Mouse (Mus musculus) kidney, embryonic 15.5 days (tissue): ENCODE measurements around the gene Adck1. TPM values are rescaled to one million over a fixed set of nuclear protein-coding genes. Genes with fewer than 3 reads are reported as not detected.

ENCODE experiments used
- ATAC-seq: fragments of 200-750 bp; cut with Nextera tagmentation; replicated peaks from 2 replicates; pipeline ENCODE4 v1.8.0; 2017; ENCODE audit warnings: moderate TSS enrichment; ENCODE audit not compliant: low FRiP score
- H3K27ac ChIP-seq: fragments of 300-500 bp; sonication (generic); 2 replicates; pipeline ENCODE4 v1.5.1; 2015; ENCODE audit warnings: mild to moderate bottlenecking, inconsistent platforms
- H3K27me3 ChIP-seq: fragments of 300-500 bp; sonication (generic); 2 replicates; pipeline ENCODE4 v1.6.1; 2015; ENCODE audit warnings: inconsistent platforms
- H3K36me3 ChIP-seq: fragments of 300-500 bp; sonication (generic); 2 replicates; pipeline ENCODE4 v1.6.1; 2015; ENCODE audit warnings: inconsistent platforms
- H3K4me1 ChIP-seq: fragments of 300-500 bp; sonication (generic); 2 replicates; pipeline ENCODE4 v1.6.1; 2015; ENCODE audit warnings: inconsistent platforms
- H3K4me2 ChIP-seq: fragments of 300-500 bp; sonication (generic); 2 replicates; pipeline ENCODE4 v1.6.1; 2015; ENCODE audit warnings: moderate library complexity, mild to moderate bottlenecking, inconsistent platforms
- H3K4me3 ChIP-seq: fragments of 300-500 bp; sonication (generic); replicated peaks from 2 replicates; pipeline ENCODE4 v1.5.1; 2015; ENCODE audit warnings: mild to moderate bottlenecking, inconsistent platforms
- H3K9ac ChIP-seq: fragments of 300-500 bp; sonication (generic); 2 replicates; pipeline ENCODE4 v1.6.1; 2015; ENCODE audit warnings: mild to moderate bottlenecking, inconsistent platforms
- H3K9me3 ChIP-seq: fragments of 300-500 bp; sonication (generic); replicated peaks from 2 replicates; pipeline ENCODE4 v1.6.1; 2016; ENCODE audit warnings: inconsistent platforms
- WGBS: fragments of 180-500 bp; shearing (Covaris S2); methylation state at CpG from one replicate; pipeline ENCODE4 v1.1.7; 2015; ENCODE audit warnings: mixed read lengths; 5-methylcytosine and 5-hydroxymethylcytosine counted together
- polyA plus RNA-seq: library from polyadenylated mRNA; unstranded; fragments of >200 nt; fragmentation: Nextera tagmentation; extraction: Ambion mirVana; gene quantifications from 2 replicates; pipeline ENCODE4 v1.2.1, GENCODE M21; 2015

The Adck1 gene
- polyA plus RNA-seq, 1 experiment from 2014 or later: 21.8 TPM

DNA sequence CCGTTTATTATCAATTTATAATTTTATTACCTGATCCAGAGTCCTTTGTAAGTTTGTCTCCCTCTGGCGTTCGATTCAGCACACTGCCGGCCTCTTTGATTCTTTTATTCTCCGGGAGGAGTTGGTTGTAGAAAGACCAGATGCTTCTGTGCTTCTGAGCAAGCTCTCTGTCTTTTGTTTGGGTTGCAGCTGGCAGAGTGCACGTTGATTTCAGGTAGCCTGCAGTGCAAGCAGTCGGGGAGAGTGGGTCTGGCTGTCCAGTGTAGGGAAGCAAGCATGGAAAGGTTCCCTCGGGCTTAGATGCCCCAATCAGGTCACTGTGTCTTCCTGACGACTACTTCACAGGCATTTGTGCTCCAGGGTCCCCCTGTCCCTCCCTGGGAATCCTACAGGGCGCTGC lies 16.5 kb downstream of the Adck1 start:
- Histone ChIP-seq H3K4me2 (no peak overlapping the region), H3K36me3 (peaks cover 15% of the 10 kb centered on the region; the same call in 1 of the 2 replicates), H3K9ac (no peak overlapping the region), H3K4me3 (no peak overlapping the region), H3K4me1 (no peaks in the 10 kb centered on the region), H3K27ac (no peak overlapping the region), H3K9me3 (no peaks in the 10 kb centered on the region), H3K27me3 (no peaks in the 10 kb centered on the region)
- no peak for ATAC-seq
- 37% methylated on average over 10 of the region's 10 CpGs for WGBS

DNA sequence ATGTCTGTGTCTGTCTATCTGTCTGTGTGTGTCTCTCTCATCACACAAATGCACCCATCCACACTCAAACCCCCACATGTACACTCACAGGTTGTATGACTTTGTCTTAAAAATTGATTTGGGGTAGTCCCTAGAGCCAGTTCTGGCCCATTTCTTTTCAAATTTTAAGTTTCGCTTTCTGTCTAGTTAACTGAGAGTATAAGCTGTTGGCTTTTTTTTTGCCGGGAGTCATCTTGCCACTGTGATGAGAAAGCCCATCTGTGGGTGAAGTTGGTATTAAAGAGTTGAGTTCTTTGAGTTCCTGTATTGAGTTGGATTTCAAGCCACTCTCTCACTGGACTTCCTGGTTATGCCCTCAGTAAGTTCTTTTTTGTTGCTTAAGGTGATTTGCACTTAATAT lies 17.9 kb downstream of the Adck1 start:
- Histone ChIP-seq H3K9ac (no peak overlapping the region), H3K4me2 (no peak overlapping the region), H3K36me3 (peaks cover 16% of the 10 kb centered on the region), H3K27ac (no peak overlapping the region), H3K27me3 (no peaks in the 10 kb centered on the region), H3K4me1 (no peaks in the 10 kb centered on the region), H3K9me3 (no peaks in the 10 kb centered on the region), H3K4me3 (no peak overlapping the region)
- no peak for ATAC-seq
- 94% methylated on average over 2 of the region's 2 CpGs for WGBS

DNA sequence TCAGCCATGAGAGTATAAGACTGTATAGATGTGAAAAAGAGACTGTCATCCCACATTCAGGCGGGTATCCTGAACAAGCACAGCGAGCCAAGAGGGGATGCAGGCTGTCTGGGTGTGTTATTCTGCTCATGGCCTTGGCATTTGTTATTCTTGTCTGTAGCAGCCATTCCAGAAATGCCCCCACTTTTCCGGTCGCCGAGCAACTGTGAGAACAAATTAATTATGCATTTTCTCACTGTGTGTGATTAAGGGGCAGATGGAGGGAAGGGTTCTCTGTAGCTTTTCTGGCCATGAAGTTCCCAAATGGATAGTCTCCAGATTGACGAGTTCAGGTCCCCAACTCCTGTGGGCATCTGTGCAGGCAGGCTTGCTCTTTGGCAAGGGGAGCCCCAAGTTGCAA lies 28.5 kb downstream of the Adck1 start:
- Histone ChIP-seq H3K9me3 (no peaks in the 10 kb centered on the region), H3K4me2 (no peak overlapping the region), H3K27me3 (no peaks in the 10 kb centered on the region), H3K36me3 (0 out of 2 replicates have a peak, but pooled peaks cover 4% of the 10 kb centered on the region), H3K4me3 (no peak overlapping the region), H3K9ac (no peak overlapping the region), H3K27ac (no peak overlapping the region), H3K4me1 (no peaks in the 10 kb centered on the region)
- WGBS: 84% methylated on average over 6 of the region's 6 CpGs
- no peak for ATAC-seq

DNA sequence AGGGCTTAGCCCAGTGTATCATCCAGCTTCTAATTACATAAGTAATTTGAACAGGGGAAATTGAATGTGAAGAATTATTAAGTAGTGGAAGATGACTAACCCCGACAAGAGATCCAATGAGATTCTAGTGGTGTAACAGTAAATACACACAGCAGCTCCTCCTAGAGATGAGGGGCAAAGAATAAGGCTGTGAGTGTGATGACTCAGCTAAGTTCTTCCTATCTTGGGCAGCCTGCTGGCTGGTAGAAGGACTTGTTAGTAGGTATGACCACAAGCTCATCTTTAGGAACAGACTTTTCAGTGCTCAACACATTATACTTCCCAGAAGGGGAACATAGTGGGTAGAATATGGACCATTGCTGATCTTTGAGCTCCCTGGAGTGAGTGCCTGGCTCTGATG lies 38.3 kb downstream of the Adck1 start:
- Histone ChIP-seq H3K4me3 (no peak overlapping the region), H3K36me3 (peaks cover 9% of the 10 kb centered on the region), H3K27ac (no peak overlapping the region), H3K4me1 (no peaks in the 10 kb centered on the region), H3K9ac (no peak overlapping the region), H3K27me3 (no peaks in the 10 kb centered on the region), H3K4me2 (no peak overlapping the region), H3K9me3 (no peaks in the 10 kb centered on the region)
- WGBS: 93% methylated on average over 1 of the region's 1 CpGs
- ATAC-seq: no peak

DNA sequence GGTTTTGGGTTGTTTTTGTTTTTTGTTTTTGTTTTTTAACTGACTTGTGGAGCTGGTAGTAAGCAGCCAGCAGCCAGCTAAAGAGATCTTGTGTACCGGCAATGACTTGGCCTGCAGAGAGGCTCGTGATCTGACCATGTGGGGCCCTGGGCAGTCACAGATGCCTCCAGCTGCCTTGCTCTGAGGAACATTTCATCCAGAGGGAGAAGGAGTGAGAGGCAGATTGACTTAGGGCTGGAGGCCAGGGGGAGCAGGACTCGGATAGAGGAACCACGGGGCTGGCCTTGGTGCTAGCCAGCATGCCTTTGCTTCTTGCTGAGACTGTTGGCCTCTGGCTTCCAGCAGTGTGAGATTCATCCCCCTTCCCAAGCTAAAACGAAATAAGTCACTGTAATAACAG lies 43.2 kb downstream of the Adck1 start:
- Histone ChIP-seq H3K4me2 (no peak overlapping the region), H3K27me3 (no peaks in the 10 kb centered on the region), H3K9me3 (no peaks in the 10 kb centered on the region), H3K36me3 (peaks cover 16% of the 10 kb centered on the region), H3K27ac (no peak overlapping the region), H3K4me1 (peaks cover 3% of the 10 kb centered on the region; the same call in 1 of the 2 replicates), H3K9ac (no peak overlapping the region), H3K4me3 (no peak overlapping the region)
- no peak for ATAC-seq
- 57% methylated on average over 5 of the region's 5 CpGs for WGBS

DNA sequence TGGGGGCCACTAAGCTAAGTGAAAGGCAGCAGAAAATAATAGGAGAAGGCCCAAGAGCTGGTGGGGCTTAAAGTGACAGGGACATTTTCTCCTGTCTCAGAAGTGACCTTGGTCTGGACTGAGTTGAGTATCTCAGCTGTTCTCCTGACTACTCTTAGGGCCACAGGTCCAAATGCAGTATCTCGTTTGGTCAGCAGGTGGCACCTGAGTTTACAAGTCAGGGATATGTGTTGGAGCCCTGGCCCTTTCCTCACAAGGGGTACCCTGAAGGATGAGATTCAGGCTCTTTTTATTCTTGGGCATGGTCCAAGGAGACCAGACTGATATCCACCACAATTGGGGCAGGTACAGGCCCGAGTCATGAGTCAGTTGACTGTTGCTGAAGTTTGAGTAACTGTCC lies 44.8 kb downstream of the Adck1 start:
- no peak overlapping the region for H3K4me3 ChIP-seq
- peaks cover 16% of the 10 kb centered on the region for H3K36me3 ChIP-seq
- H3K4me2 ChIP-seq: no peak overlapping the region
- H3K27ac ChIP-seq: no peak overlapping the region
- peak; percentile 57 for ATAC-seq
- H3K27me3 ChIP-seq: no peaks in the 10 kb centered on the region
- no peaks in the 10 kb centered on the region for H3K9me3 ChIP-seq
- WGBS: 39% methylated on average over 2 of the region's 2 CpGs
- no peak overlapping the region for H3K9ac ChIP-seq
- H3K4me1 ChIP-seq: peaks cover 6% of the 10 kb centered on the region; the same call in 1 of the 2 replicates

DNA sequence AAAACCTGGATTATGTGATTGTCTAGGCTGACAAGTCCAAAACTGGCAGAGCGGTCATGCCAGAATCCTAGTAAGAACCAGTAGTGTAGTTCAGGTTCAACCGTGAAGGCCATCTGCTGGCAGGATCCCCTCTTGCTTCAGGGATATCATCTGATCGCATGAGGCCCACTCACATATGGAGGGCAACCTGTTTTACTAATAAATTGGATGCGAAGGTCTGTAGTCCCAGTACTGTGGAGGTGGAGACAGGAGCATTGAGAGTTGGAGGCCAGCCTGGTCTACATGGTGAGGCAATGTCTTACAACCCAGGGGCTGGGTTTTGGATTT lies 47.6 kb downstream of the Adck1 start:
- H3K27ac ChIP-seq: no peak overlapping the region
- no peak overlapping the region for H3K9ac ChIP-seq
- H3K36me3 ChIP-seq: peaks cover 18% of the 10 kb centered on the region
- H3K4me3 ChIP-seq: no peak overlapping the region
- H3K4me2 ChIP-seq: no peak overlapping the region
- H3K27me3 ChIP-seq: no peaks in the 10 kb centered on the region
- ATAC-seq: no peak
- no peaks in the 10 kb centered on the region for H3K9me3 ChIP-seq
- H3K4me1 ChIP-seq: peaks cover 6% of the 10 kb centered on the region; the same call in 1 of the 2 replicates
- WGBS: 94% methylated on average over 4 of the region's 4 CpGs

DNA sequence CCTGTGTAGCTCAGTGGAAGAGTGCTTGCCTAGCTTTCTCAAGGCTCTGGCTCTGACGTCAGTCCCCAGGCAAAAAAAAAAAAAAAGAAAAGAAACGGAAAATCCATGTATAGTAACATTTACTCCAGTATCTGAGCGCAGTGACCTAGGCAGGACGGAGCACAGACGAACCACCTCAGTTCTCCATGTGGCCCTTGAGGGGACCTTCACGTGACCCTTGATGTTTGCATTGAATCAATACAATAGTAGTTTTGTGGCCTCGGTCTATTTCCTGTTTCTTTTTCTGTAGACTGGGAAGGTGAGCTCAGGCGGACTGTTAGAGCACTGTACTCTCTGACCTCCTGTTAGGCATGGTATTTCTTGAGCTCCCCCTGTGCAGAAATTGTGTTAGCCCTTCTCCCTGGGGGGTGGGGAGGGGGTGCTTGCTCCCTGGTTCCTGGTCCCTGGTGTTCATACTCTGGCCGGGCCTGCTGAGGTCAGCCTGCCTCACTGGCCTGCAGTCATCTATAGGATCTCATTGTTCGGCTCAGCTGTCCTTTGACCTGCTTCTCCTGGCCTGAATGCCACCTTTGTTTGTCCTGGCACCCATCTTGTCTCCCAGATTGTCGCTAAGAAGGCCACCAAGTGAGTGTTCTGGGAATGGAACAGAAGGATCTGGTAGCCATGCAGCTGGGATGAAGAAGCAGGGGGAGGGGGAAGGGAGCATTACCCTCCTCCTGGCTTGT lies 48.1 kb downstream of the Adck1 start:
- no peak for ATAC-seq
- H3K9me3 ChIP-seq: no peaks in the 10 kb centered on the region
- 56% methylated on average over 11 of the region's 11 CpGs for WGBS

DNA sequence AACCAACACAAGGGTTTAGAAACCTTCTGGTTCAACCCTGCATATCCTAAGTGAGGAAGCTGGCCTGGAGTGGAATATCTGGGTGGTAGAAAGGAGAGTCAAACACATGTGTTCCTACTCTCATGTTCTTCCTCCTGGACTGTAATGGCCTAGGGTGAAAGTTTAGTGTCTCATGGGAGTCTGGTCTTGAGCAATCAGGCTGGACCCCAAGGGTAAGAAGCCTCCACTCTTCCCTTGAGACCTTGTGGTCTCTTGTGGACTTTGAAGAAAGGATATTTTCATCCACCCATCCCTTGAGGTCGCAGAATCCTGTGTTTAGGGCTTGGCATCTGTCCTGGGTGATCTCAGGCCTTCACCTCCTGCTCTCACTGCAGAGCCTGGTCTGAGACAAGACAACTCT lies 52.9 kb downstream of the Adck1 start:
- Histone ChIP-seq H3K4me2 (no peak overlapping the region), H3K27me3 (no peaks in the 10 kb centered on the region), H3K4me3 (no peak overlapping the region), H3K36me3 (peaks cover 8% of the 10 kb centered on the region), H3K9ac (no peak overlapping the region), H3K4me1 (peaks cover 6% of the 10 kb centered on the region; the same call in 1 of the 2 replicates), H3K9me3 (no peaks in the 10 kb centered on the region), H3K27ac (no peak overlapping the region)
- 91% methylated on average over 1 of the region's 1 CpGs for WGBS
- no peak for ATAC-seq

More for the DNA sequence above, 48.1 kb downstream of the Adck1 start:
- no peak overlapping the region for H3K4me3 ChIP-seq
- H3K36me3 ChIP-seq: peaks cover 14% of the 10 kb centered on the region
- H3K4me2 ChIP-seq: no peak overlapping the region
- no peaks in the 10 kb centered on the region for H3K27me3 ChIP-seq
- no peak overlapping the region for H3K9ac ChIP-seq
- no peak overlapping the region for H3K27ac ChIP-seq
- H3K4me1 ChIP-seq: peaks cover 6% of the 10 kb centered on the region; the same call in 1 of the 2 replicates

DNA sequence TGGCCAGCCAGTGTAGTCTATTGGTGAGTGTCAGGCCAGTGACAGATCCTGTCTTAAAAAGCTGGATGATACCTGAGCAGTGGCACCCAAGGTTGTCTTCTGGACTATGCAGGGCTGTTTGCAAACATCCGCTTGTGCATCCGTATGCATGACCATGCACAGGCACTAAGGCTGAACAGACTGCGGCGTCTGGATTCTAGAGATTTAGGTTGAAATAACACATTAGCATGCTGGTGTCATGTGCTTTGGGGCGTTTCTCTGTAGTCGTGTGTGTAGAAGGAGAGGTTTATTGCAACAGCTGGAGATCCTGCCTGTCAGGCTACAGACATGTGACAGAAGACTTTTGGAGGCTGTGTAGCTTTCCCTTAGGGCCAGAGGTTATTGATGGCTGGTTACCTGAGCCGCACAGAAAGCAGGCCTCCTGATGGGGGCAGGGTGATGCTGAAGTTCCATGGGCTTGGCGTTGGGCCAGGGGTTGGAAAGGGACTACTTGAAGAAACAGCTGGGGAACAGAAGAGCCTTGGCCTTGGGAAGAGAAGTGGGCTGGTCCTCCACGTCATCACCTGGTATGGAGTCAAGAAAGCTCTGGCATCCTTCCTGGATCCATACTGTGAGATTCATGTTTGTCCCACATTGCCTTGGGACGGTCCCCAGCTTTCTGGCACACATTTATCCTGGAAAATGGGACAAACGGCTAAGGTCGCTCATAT lies 59.7 kb downstream of the Adck1 start:
- Histone ChIP-seq H3K36me3 (no peaks in the 10 kb centered on the region), H3K9me3 (no peaks in the 10 kb centered on the region), H3K4me2 (no peak overlapping the region), H3K27me3 (no peaks in the 10 kb centered on the region), H3K9ac (no peak overlapping the region), H3K27ac (no peak overlapping the region), H3K4me3 (no peak overlapping the region), H3K4me1 (0 out of 2 replicates have a peak, but pooled peaks cover 6% of the 10 kb centered on the region)
- WGBS: 55% methylated on average over 12 of the region's 12 CpGs
- ATAC-seq: peak; percentile 56; the same call in 1 of the 2 replicates

DNA sequence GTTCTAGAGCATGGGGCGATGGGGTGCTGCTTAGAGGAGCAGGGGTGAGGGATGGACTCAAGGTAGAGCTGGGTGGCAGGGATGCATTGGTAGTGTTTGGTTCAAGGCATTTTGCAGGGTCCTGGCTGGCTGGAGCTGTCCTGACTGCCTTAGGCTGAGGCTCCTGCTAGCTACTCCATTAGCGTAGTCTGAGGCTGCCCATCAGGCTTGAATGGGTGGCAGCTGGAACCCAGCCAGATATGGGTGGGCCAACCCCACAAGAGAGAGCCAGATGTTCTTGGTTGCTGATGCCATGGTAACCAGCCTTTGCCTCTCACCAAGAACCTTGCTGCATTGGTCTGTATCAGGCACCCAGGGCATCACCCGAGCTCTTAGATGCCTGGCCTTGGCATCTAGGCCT lies 66.6 kb downstream of the Adck1 start:
- 91% methylated on average over 3 of the region's 3 CpGs for WGBS
- no peaks in the 10 kb centered on the region for H3K9me3 ChIP-seq
- no peak overlapping the region for H3K4me3 ChIP-seq
- H3K9ac ChIP-seq: no peak overlapping the region
- 0 out of 2 replicates have a peak, but pooled peaks cover 3% of the 10 kb centered on the region for H3K36me3 ChIP-seq
- no peaks in the 10 kb centered on the region for H3K27me3 ChIP-seq
- no peak overlapping the region for H3K27ac ChIP-seq
- H3K4me2 ChIP-seq: no peak overlapping the region
- H3K4me1 ChIP-seq: peaks cover 2% of the 10 kb centered on the region; the same call in 1 of the 2 replicates
- ATAC-seq: no peak

DNA sequence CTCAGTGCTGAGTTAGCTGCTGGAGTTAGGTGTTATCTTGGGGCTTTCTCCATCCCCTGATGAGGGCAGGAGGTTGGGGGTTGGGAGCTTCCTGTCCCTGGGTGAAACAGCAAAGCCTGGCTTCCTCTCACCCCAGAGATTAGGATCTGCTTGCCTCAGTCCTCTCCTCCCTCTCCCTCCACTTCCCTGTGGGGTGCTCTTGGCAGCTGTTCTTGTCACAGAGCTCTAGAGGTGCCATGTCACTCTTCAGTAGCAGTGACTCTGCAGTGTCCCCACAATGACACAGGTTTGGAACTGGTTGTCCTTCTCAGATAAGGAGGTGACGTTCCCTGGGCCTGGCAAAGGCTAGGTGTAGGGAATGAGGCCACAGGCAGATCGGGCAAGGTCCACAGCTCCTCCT lies 68.4 kb downstream of the Adck1 start:
- H3K9ac ChIP-seq: no peak overlapping the region
- ATAC-seq: no peak
- 0 out of 2 replicates have a peak, but pooled peaks cover 3% of the 10 kb centered on the region for H3K36me3 ChIP-seq
- H3K27me3 ChIP-seq: no peaks in the 10 kb centered on the region
- no peaks in the 10 kb centered on the region for H3K9me3 ChIP-seq
- H3K4me3 ChIP-seq: no peak overlapping the region
- H3K4me2 ChIP-seq: no peak overlapping the region
- H3K27ac ChIP-seq: no peak overlapping the region
- WGBS: 89% methylated on average over 2 of the region's 2 CpGs
- H3K4me1 ChIP-seq: peaks cover 2% of the 10 kb centered on the region; the same call in 1 of the 2 replicates
